Mouse (Mus musculus) small intestine, adult 2 months (tissue): ENCODE measurements around the gene Slc9a5.

Source experiments
- CTCF ChIP-seq: fragments of 200-500 bp; IDR thresholded peaks from 2 replicates; pipeline ENCODE4 v1.5.1; 2012; ENCODE audit warnings: low read depth, mild to moderate bottlenecking, control low read depth, inconsistent platforms, low read length, moderate library complexity, mixed read lengths; ENCODE audit not compliant: insufficient replicate concordance, insufficient read length; ENCODE audit errors: extremely low read depth
- POLR2A ChIP-seq: fragments of 200-500 bp; IDR thresholded peaks from 2 replicates; pipeline ENCODE4 v1.6.1; 2012; ENCODE audit warnings: low read depth, mild to moderate bottlenecking, control low read depth, inconsistent platforms, low read length, moderate library complexity

GRCm38 (mm10) chr8:105308428-105308827 is 40.2 kb upstream of the Slc9a5 start:
- TF ChIP-seq CTCF = no peak
- no peak for TF ChIP-seq POLR2A
